Mouse (Mus musculus) CH12.LX (cell line): ENCODE data around the gene Lrrn2. TPM values are rescaled to one million over a fixed set of nuclear protein-coding genes. Genes with fewer than 3 reads are reported as not detected.

ENCODE experiments used
- DNase-seq: peaks from one replicate; pipeline ENCODE4 v3.0.0-alpha.2; 2013; ENCODE audit errors: extremely low read depth
- H3K27ac ChIP-seq: 2 replicates; pipeline ENCODE4 v1.5.1; 2012; ENCODE audit warnings: low read depth, mild to moderate bottlenecking, control low read depth, moderate library complexity; ENCODE audit not compliant: insufficient read depth
- H3K27me3 ChIP-seq: replicated peaks from 2 replicates; pipeline ENCODE3; 2012; ENCODE audit warnings: inconsistent platforms
- H3K36me3 ChIP-seq, 2 experiments: replicated peaks in 1 of 2; 2 replicates each; pipeline versions ENCODE3 to v1.6.1; 2012; ENCODE audit warnings: inconsistent platforms in 1 of 2, low read length in 1 of 2, mild to moderate bottlenecking in 1 of 2, mixed read lengths in 1 of 2, moderate library complexity in 1 of 2; ENCODE audit not compliant: control insufficient read depth in 1 of 2, insufficient read depth in 1 of 2
- H3K4me1 ChIP-seq, 2 experiments: 2 replicates each; pipeline ENCODE4 v1.6.1; 2012; ENCODE audit warnings: inconsistent platforms in 1 of 2, moderate library complexity in 1 of 2; ENCODE audit not compliant: insufficient read depth in 2 of 2, control insufficient read depth in 1 of 2
- H3K4me2 ChIP-seq: 2 replicates; pipeline ENCODE4 v1.6.1; 2012; ENCODE audit warnings: low read depth, mild to moderate bottlenecking, control low read depth; ENCODE audit not compliant: poor library complexity, insufficient read depth, severe bottlenecking
- H3K4me3 ChIP-seq, 3 experiments: fragments of 150-350 bp in 1 of 3; sonication (generic) in 1 of 3; replicated peaks in 1 of 3; 2 replicates each; pipeline versions ENCODE3 to v1.5.1; 2011 to 2012; ENCODE audit warnings: low read depth in 2 of 3, low read length in 2 of 3, mild to moderate bottlenecking in 2 of 3, moderate library complexity in 2 of 3, control low read depth in 1 of 3, improper control_type of control experiment in 1 of 3, inconsistent platforms in 1 of 3, mixed read lengths in 1 of 3; ENCODE audit not compliant: poor library complexity in 1 of 3
- H3K79me2 ChIP-seq: replicated peaks from 2 replicates; pipeline ENCODE4 v1.6.1; 2012; ENCODE audit warnings: mild to moderate bottlenecking, moderate library complexity; ENCODE audit not compliant: control insufficient read depth, poor library complexity, insufficient read depth, severe bottlenecking; ENCODE audit errors: extremely low read depth
- H3K9ac ChIP-seq: 2 replicates; pipeline ENCODE4 v1.6.1; 2012; ENCODE audit warnings: low read depth, mild to moderate bottlenecking, control low read depth, moderate library complexity; ENCODE audit not compliant: insufficient read depth
- H3K9me3 ChIP-seq: replicated peaks from 2 replicates; pipeline ENCODE3; 2012; ENCODE audit warnings: low read length, inconsistent platforms, mixed read lengths
- CHD2 ChIP-seq: IDR thresholded peaks from 2 replicates; pipeline ENCODE4 v1.6.1; 2011; ENCODE audit warnings: low read length, improper control_type of control experiment
- E2F4 ChIP-seq: IDR thresholded peaks from 2 replicates; pipeline ENCODE4 v1.6.1; 2011; ENCODE audit warnings: low read depth, low read length, improper control_type of control experiment; ENCODE audit not compliant: insufficient replicate concordance
- ETS1 ChIP-seq: conservative IDR thresholded peaks from 2 replicates; pipeline ENCODE4 v1.6.1; 2012; ENCODE audit warnings: low read depth, mild to moderate bottlenecking, inconsistent platforms, low read length, improper control_type of control experiment, moderate library complexity
- GABPA ChIP-seq: IDR thresholded peaks from 2 replicates; pipeline ENCODE4 v1.6.1; 2012; ENCODE audit warnings: low read depth, low read length, improper control_type of control experiment, inconsistent platforms; ENCODE audit not compliant: insufficient replicate concordance
- IRF4 ChIP-seq: IDR thresholded peaks from 2 replicates; pipeline ENCODE4 v1.6.1; 2014; ENCODE audit warnings: low read depth, mild to moderate bottlenecking, inconsistent platforms, low read length, improper control_type of control experiment
- JUND ChIP-seq: conservative IDR thresholded peaks from 2 replicates; pipeline ENCODE4 v1.6.1; 2011; ENCODE audit warnings: low read depth, low read length, improper control_type of control experiment
- KAT2A ChIP-seq: IDR thresholded peaks from 2 replicates; pipeline ENCODE4 v1.6.1; 2012; ENCODE audit warnings: low read length, improper control_type of control experiment, inconsistent platforms; ENCODE audit not compliant: insufficient replicate concordance
- MAX ChIP-seq: IDR thresholded peaks from 2 replicates; pipeline ENCODE4 v1.6.1; 2011; ENCODE audit warnings: low read length, improper control_type of control experiment
- MEF2A ChIP-seq: IDR thresholded peaks from 2 replicates; pipeline ENCODE4 v1.6.1; 2014; ENCODE audit warnings: low read depth, mild to moderate bottlenecking, inconsistent platforms, low read length, improper control_type of control experiment, borderline replicate concordance
- MXI1 ChIP-seq: IDR thresholded peaks from 2 replicates; pipeline ENCODE4 v1.6.1; 2011; ENCODE audit warnings: mild to moderate bottlenecking, low read depth, low read length, improper control_type of control experiment
- MYC ChIP-seq: IDR thresholded peaks from 2 replicates; pipeline ENCODE4 v1.6.1; 2011; ENCODE audit warnings: low read depth, mild to moderate bottlenecking, improper control_type of control experiment, low read length
- NRF1 ChIP-seq: IDR thresholded peaks from 2 replicates; pipeline ENCODE4 v1.6.1; 2014; ENCODE audit warnings: low read depth, mild to moderate bottlenecking, inconsistent platforms, low read length, improper control_type of control experiment, moderate library complexity
- PAX5 ChIP-seq: IDR thresholded peaks from 2 replicates; pipeline ENCODE4 v1.6.1; 2012; ENCODE audit warnings: low read length, inconsistent platforms, mixed read lengths
- POLR2AphosphoS2 ChIP-seq: IDR thresholded peaks from 2 replicates; pipeline ENCODE4 v1.6.1; 2011; ENCODE audit warnings: low read depth, low read length, improper control_type of control experiment
- RAD21 ChIP-seq: IDR thresholded peaks from 2 replicates; pipeline ENCODE4 v1.6.1; 2011; ENCODE audit warnings: low read depth, mild to moderate bottlenecking, low read length, improper control_type of control experiment, moderate library complexity
- RCOR1 ChIP-seq: conservative IDR thresholded peaks from 2 replicates; pipeline ENCODE4 v1.6.1; 2012; ENCODE audit warnings: low read depth, mild to moderate bottlenecking, inconsistent platforms, low read length, improper control_type of control experiment
- USF1 ChIP-seq: IDR thresholded peaks from 2 replicates; pipeline ENCODE4 v1.6.1; 2014; ENCODE audit warnings: low read depth, mild to moderate bottlenecking, inconsistent platforms, low read length, improper control_type of control experiment
- USF2 ChIP-seq: conservative IDR thresholded peaks from 2 replicates; pipeline ENCODE4 v1.6.1; 2011; ENCODE audit warnings: low read depth, low read length, improper control_type of control experiment
- ZC3H11A ChIP-seq: IDR thresholded peaks from 2 replicates; pipeline ENCODE4 v1.6.1; 2012; ENCODE audit warnings: low read depth, mild to moderate bottlenecking, inconsistent platforms, low read length, improper control_type of control experiment
- ZKSCAN1 ChIP-seq: IDR thresholded peaks from 2 replicates; pipeline ENCODE4 v1.6.1; 2012; ENCODE audit warnings: low read depth, inconsistent platforms, low read length, improper control_type of control experiment, borderline replicate concordance
- ZMIZ1 ChIP-seq: IDR thresholded peaks from 2 replicates; pipeline ENCODE4 v1.6.1; 2012; ENCODE audit warnings: low read depth, mild to moderate bottlenecking, inconsistent platforms, low read length, improper control_type of control experiment
- ZNF384 ChIP-seq: IDR thresholded peaks from 2 replicates; pipeline ENCODE4 v1.6.1; 2012; ENCODE audit warnings: low read depth, low read length, improper control_type of control experiment, inconsistent platforms
- dilution Hi-C: fragments of 300-500 bp; cut with MboI; formaldehyde crosslinking; loops from 2 replicates; pipeline ENCODE4 v1.14.3; 2020; ENCODE audit warnings: low sequenced_read_pairs; ENCODE audit not compliant: extremely low pct_unique_long_range_greater_than_20kb, extremely low pct_ligation_motif_present
- in situ Hi-C: fragments of 300-500 bp; cut with MboI; formaldehyde crosslinking; loops from 3 replicates; pipeline ENCODE4 v1.14.3; 2019; ENCODE audit warnings: low sequenced_read_pairs, low pct_ligation_motif_present, low pct_unique_long_range_greater_than_20kb, mixed read lengths
- polyA plus RNA-seq: library from polyadenylated mRNA; unstranded; fragments of >175 nt; gene quantifications from 2 replicates; pipeline ENCODE4 v1.2.1, GENCODE M21; 2012; ENCODE audit warnings: low read depth; ENCODE audit not compliant: insufficient read length
- total RNA-seq, 2 experiments: library from RNA; depleted of rRNA; stranded (reverse); fragments of 300-350 nt in 1 of 2; fragments of >200 nt in 1 of 2; gene quantifications; 2 replicates each; pipeline ENCODE4 v1.2.3; 2012 to 2014

Gene Lrrn2
- total and polyA plus RNA-seq, 3 experiments = not detected

DNA sequence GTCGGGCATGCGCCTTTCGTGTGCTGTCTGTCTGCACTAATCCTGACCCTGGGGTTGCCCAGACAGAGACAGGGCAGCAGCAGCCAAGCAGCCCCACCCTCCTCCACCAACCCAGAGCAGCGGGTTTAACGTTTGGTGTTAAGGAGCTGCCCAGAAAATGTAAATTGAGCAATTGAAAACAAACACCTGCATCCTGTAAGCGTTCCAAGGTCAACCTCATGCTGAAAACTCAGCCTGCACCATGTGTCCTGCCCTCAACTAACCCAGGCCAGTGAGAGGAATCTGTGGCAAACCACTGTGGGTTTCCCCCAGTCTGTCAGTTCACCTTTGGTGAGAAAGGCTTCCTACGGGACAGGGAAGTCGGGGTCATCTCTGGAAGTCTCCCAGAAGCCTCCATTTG lies 46.0 kb upstream of the Lrrn2 start:
- Histone ChIP-seq H3K9me3 (peaks cover 4% of the 10 kb centered on the region), H3K9ac (no peak overlapping the region), H3K27me3 (peaks cover 95% of the 10 kb centered on the region), H3K79me2 (no peaks in the 10 kb centered on the region), H3K4me1 (no peaks in the 10 kb centered on the region), H3K4me3 (no peak overlapping the region), H3K4me2 (no peak overlapping the region), H3K36me3 (no peaks in the 10 kb centered on the region), H3K27ac (no peak overlapping the region)
- DNase-seq = no peak
- dilution Hi-C loops = no loop called here
- no peak for TF ChIP-seq E2F4
- TF ChIP-seq ETS1 = no peak
- TF ChIP-seq MXI1 = no peak
- no peak for TF ChIP-seq ZNF384
- no peak for TF ChIP-seq MEF2A
- no peak for TF ChIP-seq USF2
- TF ChIP-seq GABPA = no peak
- TF ChIP-seq ZKSCAN1 = no peak
- no peak for TF ChIP-seq RCOR1
- no peak for TF ChIP-seq RAD21
- no peak for TF ChIP-seq PAX5
- no peak for TF ChIP-seq CHD2
- TF ChIP-seq MYC = no peak
- no peak for TF ChIP-seq ZMIZ1
- TF ChIP-seq IRF4 = no peak
- no peak for TF ChIP-seq MAX
- TF ChIP-seq USF1 = no peak
- no peak for TF ChIP-seq ZC3H11A
- no peak for TF ChIP-seq JUND
- TF ChIP-seq KAT2A = no peak
- in situ Hi-C loops = no loop called here

DNA sequence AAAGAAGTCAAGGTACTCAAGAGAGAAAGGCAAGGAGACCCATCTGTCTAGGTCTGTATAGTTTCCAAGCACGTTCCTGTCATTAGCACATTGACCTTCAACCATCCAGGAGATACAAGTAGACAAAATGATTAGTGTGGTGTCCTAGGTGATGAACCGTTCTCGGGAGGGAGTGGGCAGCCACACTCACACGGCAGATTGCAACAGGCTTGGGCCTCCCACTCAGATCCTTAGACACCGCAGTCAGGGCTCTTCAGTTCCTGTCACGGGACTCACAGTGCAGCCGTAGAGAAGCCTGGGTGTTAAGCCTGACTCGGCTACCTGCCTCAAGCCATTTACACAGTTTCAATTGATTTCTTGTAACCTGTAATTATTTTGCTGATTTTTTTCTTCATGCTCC lies 43.2 kb upstream of the Lrrn2 start:
- H3K9me3 ChIP-seq = peaks cover 4% of the 10 kb centered on the region
- no peak overlapping the region for H3K4me3 ChIP-seq
- TF ChIP-seq CHD2 = no peak
- no peak for TF ChIP-seq PAX5
- TF ChIP-seq JUND = no peak
- no peak for TF ChIP-seq USF1
- no peak for TF ChIP-seq USF2
- TF ChIP-seq MYC = no peak
- TF ChIP-seq ETS1 = no peak
- no peak for TF ChIP-seq NRF1
- TF ChIP-seq POLR2AphosphoS2 = no peak
- H3K4me2 ChIP-seq = no peak overlapping the region
- in situ Hi-C loops (no loop called here), dilution Hi-C loops (no loop called here)
- H3K4me1 ChIP-seq = no peaks in the 10 kb centered on the region
- H3K36me3 ChIP-seq = no peaks in the 10 kb centered on the region
- DNase-seq = no peak
- H3K27ac ChIP-seq = no peak overlapping the region
- H3K27me3 ChIP-seq = peaks cover 93% of the 10 kb centered on the region
- no peaks in the 10 kb centered on the region for H3K79me2 ChIP-seq
- H3K9ac ChIP-seq = no peak overlapping the region
